Mouse (Mus musculus) left cerebral cortex, postnatal 14 days (tissue): ENCODE data around the gene Dbn1. TPM values are rescaled to one million over a fixed set of nuclear protein-coding genes. Genes with fewer than 3 reads are reported as not detected.

Experiments used
- DNase-seq, 2 experiments: peaks; one replicate each; pipeline ENCODE4 v3.0.0; 2021 to 2022; ENCODE audit warnings: low spot score in 2 of 2, mixed read lengths in 1 of 2
- intact Hi-C: fragments of 180-260 bp; cut with DNase I; formaldehyde crosslinking; loops from one replicate; pipeline ENCODE4 v1.15.1; 2025
- microRNA-seq, 2 experiments: library from miRNA; unstranded; fragments of <30 nt; microRNA quantifications; one replicate each; pipeline ENCODE4 v1.2.0; 2022
- total RNA-seq, 2 experiments: library from RNA; stranded (reverse); gene quantifications; 2 replicates each; pipeline ENCODE4 v1.2.3; 2021

The Dbn1 gene
- total RNA-seq, 2 experiments from 2014 or later = 326 to 327 TPM

DNA sequence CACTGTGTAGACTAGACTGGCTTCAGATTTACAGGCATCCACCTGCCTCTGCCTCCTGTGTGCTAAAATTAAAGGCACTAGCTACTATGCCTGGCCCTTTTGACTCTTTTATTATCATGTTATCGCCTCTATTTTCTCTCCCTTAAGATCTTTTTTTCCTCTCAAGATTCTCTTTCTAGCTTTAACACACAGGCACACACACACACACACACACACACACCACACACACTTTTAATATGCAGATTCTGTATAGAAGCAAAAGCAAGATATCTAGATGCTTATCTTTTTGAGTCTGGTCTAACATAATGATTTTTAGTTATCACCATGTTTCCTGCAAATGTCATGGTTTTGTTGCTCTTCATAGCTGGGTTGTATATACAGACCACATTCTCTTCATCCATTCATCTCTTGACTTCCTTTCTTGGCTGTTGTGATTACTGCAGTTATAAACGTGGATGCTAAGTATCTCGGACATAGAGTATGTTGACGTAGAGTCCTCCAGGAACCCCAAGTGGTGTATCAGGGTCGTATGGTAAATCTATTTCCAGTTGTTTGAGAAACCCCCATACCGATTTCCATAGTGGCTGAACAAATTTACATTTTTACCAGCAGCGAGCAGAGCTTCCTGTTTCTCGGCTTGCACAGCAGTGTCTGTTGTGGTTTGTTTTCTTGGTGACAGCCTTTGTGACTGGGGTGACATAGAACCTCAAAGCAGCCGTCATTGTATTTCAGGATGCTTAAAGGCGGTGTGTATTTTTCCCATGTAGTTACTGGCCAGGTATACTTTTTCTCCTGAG, 55.8 kb downstream of the Dbn1 start:
- intact Hi-C loops = no loop called here
- no peak for DNase-seq

DNA sequence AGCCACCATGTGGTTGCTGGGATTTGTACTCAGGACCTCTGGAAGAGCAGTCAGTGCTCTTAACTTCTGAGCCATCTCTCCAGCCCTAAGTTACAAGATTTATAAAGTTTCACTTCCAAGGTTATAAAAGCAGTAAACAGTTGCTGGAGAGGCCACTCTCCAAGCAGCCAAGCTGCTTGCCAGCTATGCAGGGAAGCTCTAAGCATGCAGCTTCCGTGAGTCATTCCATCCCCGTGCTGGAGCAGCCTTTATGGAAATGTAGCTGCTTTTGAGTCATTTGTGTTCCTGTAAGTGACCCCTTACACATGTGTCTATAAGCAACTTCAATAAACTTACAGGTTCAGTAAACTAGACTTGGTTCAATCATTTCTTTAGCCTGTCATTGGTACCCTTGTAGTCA, 57.3 kb downstream of the Dbn1 start:
- DNase-seq = no peak
- intact Hi-C loops = no loop called here

DNA sequence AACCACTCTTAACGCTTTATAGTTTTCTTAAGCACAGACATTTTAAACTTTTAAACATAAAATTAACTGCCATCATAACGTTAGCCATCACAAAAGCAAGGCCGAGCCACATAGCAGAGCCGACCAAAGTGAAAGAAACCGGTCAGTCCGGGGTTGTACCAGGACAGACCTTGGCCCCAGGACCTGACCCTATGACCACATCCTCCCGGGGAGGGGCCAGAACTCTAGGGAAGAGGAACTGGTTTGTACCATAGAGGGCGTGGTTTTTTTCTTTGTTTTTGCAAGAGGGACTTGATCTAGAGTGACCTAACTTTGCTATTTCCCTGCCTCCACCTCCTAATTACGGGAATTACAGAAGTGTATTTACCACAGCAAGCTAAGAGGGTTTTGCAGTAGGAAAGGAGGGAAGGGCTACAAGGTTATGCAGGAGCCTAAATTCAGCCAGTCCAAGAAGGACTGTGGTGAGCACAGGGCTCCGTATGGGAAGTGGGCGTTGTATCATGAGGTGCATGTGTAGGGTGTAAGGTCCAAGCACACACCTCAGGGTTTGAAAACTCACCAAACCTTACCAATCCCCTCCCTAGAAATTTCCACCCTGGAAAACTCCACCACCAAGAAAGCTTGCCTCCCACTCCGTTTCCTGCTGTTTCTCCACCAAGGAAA, 58.6 kb downstream of the Dbn1 start:
- DNase-seq = no peak
- intact Hi-C loops = no loop called here

DNA sequence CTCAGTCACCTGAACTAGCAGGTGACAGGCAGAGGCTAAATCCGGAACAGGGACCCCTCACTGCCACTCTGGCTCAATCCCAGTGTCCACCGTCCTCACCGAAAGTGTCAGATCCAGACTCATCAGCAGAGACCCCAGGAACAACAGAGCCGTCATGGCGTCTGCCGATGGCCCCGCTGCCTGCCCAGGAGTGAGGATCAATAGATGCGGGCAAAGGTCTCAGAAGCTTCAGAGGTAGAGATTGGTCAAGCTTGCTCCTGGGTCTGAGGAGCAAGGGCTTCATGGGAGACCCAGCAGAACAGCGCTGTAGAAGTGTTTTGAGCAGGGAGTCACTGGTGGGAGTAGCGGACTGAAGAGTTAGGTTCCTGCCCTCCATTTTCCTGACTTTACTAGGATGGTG, 61.3 kb downstream of the Dbn1 start, which contains the start of gene F12:
TSS of gene F12 (minus strand) at position 181 of the 400 bp plus-strand sequence.
- intact Hi-C loops = no loop called here

More for the DNA sequence above, 61.3 kb downstream of the Dbn1 start, which contains the start of gene F12:
- DNase-seq = no peak

Small RNA genes lying within 50 kb of the gene (microRNA-seq; reads per million reads assigned to microRNA genes)
- gene Mir6943 (2.1 to 3.4 reads per million in 2 experiments), gene Mir6944 (117 to 164 reads per million in 2 experiments), gene Mir6945 (12.9 to 13.1 reads per million in 2 experiments)

Other genes with a start within 250 kb of the Dbn1 start
- gene Prelid1, start 167.6 kb downstream of the Dbn1 start, total RNA-seq = 100 to 1,000 TPM; 161 to 168 TPM
- gene Rab24, start 166.2 kb downstream of the Dbn1 start, total RNA-seq = 10 to 100 TPM; 73.7 to 74.0 TPM
- 1 to 10 TPM; 1.2 to 1.6 TPM for gene Mxd3, start 158.3 kb downstream of the Dbn1 start, total RNA-seq
- gene Lman2, start 125.3 kb downstream of the Dbn1 start, total RNA-seq = 10 to 100 TPM; 47.5 to 51.0 TPM
- gene Rgs14, start 118.4 kb downstream of the Dbn1 start, total RNA-seq = 10 to 100 TPM; 33.3 to 35.4 TPM
- under 1 TPM in 1 of 2 experiments, not detected in 1; 0.72 TPM for gene Slc34a1, start 89.9 kb downstream of the Dbn1 start, total RNA-seq
- under 1 TPM in 1 of 2 experiments, not detected in 1; 0.70 TPM for gene Pfn3, start 72.9 kb downstream of the Dbn1 start, total RNA-seq
- under 1 TPM in 1 of 2 experiments, not detected in 1; 0.30 TPM for gene F12, start 61.3 kb downstream of the Dbn1 start, total RNA-seq
- 10 to 100 TPM; 67.5 to 67.8 TPM for gene Grk6, start 43.0 kb downstream of the Dbn1 start, total RNA-seq
- 100 to 1,000 TPM in 1 of 2 experiments, 10 to 100 TPM in 1; 98.9 to 104 TPM for gene Prr7, start 23.8 kb downstream of the Dbn1 start, total RNA-seq
- gene Pdlim7, start 25.6 kb upstream of the Dbn1 start, total RNA-seq = 10 to 100 TPM; 66.0 to 79.4 TPM
- gene Dok3, start 41.2 kb upstream of the Dbn1 start, total RNA-seq = 1 to 10 TPM; 6.2 to 7.9 TPM
- 10 to 100 TPM; 47.5 to 50.9 TPM for gene Ddx41, start 48.5 kb upstream of the Dbn1 start, total RNA-seq
- 10 to 100 TPM; 62.8 to 71.1 TPM for gene Fam193b, start 83.0 kb upstream of the Dbn1 start, total RNA-seq
- gene Tmed9, start 85.6 kb upstream of the Dbn1 start, total RNA-seq = 100 to 1,000 TPM; 117 to 123 TPM
- gene B4galt7, start 111.8 kb upstream of the Dbn1 start, total RNA-seq = 10 to 100 TPM; 22.6 to 23.3 TPM
- gene Caml, start 134.9 kb upstream of the Dbn1 start, total RNA-seq = 10 to 100 TPM; 41.2 to 49.3 TPM
- gene Ddx46, start 146.9 kb upstream of the Dbn1 start, total RNA-seq = 10 to 100 TPM; 37.8 to 44.3 TPM
- gene B230219D22Rik, start 205.0 kb upstream of the Dbn1 start, total RNA-seq = 10 to 100 TPM; 86.0 to 89.1 TPM
- 10 to 100 TPM; 68.4 to 69.2 TPM for gene Txndc15, start 226.5 kb upstream of the Dbn1 start, total RNA-seq
- gene Pcbd2, start 239.3 kb upstream of the Dbn1 start, total RNA-seq = 10 to 100 TPM; 22.9 to 23.4 TPM